In genomic region chr19:57926164-57926860, GRCm38 (mm10) we compare ENCODE assay signal across 8 mouse cellular contexts.
A peak's percentile ranks its signal among the peaks of the same experiment; 100 is the strongest.
DNase-seq lines count a peak whose midpoint lies in the region; ATAC-seq and TF ChIP-seq lines count a peak whose summit lies in the region.

No protein-coding gene starts in this region.

- H3K9me3 ChIP-seq in forebrain, postnatal 0 days (ENCODE audit: low read length) = no peaks in the 10 kb centered on the region

- no peaks in the 10 kb centered on the region for H3K36me3 ChIP-seq in forebrain, postnatal 0 days (ENCODE audit: insufficient read depth)

- no peak for TF ChIP-seq CTCF in forebrain, postnatal 0 days (IDR thresholded peaks at IDR 0.05; ENCODE audit: low read depth)

- H3K4me2 ChIP-seq in forebrain, postnatal 0 days (ENCODE audit: low read depth) = 0 out of 2 replicates have a peak overlapping the region, but pooled peaks have one; percentile 24

- peak; percentile 13 for DNase-seq in thymus, postnatal 14 days
- no peak for DNase-seq in thymus, postnatal 25 days
- no peak for DNase-seq in forebrain, postnatal 0 days
- DNase-seq in adrenal gland, adult 2 months = no peak
- no peak for DNase-seq in layer of hippocampus, adult 9-10 months (ENCODE audit: low spot score)
- DNase-seq in kidney, postnatal 36 days = no peak
- DNase-seq in Muller cell, postnatal 12 days (ENCODE audit: inconsistent ontology term) = no peak

- H3K9ac ChIP-seq in forebrain, postnatal 0 days = no peak overlapping the region

- no peaks in the 10 kb centered on the region for H3K27me3 ChIP-seq in forebrain, postnatal 0 days (ENCODE audit: insufficient read depth, low read length)

- WGBS in forebrain, postnatal 0 days = 86% methylated on average over 5 of the region's 5 CpGs

- ATAC-seq in forebrain, postnatal 0 days = peak; percentile 50; the same call in 1 of the 2 replicates
- peak; percentile 63 for ATAC-seq in megakaryocyte, adult 5-6 weeks (ENCODE audit: poor library complexity, severe bottlenecking)

- H3K4me3 ChIP-seq in forebrain, postnatal 0 days (ENCODE audit: low read depth, low read length) = no peak overlapping the region

- no peaks in the 10 kb centered on the region for H3K4me1 ChIP-seq in forebrain, postnatal 0 days (ENCODE audit: insufficient read depth)

- no peak overlapping the region for H3K27ac ChIP-seq in forebrain, postnatal 0 days (ENCODE audit: low read depth, low read length)
